Mouse (Mus musculus) hematopoietic stem cell, adult 5-6 weeks (primary cell): ENCODE data around the gene Hmgn2. TPM values are rescaled to one million over a fixed set of nuclear protein-coding genes. Genes with fewer than 3 reads are reported as not detected.
"Not testable (repeated sequence)": the region's sequence is repeated elsewhere in the genome, so short reads cannot be mapped to it uniquely, and the experiment has no call there.

Experiments
- ATAC-seq, 2 experiments: fragments of 125-278 bp in 1 of 2; replicated peaks in 1 of 2; 2 replicates each; pipeline ENCODE4 v1.8.0; 2016 to 2017; ENCODE audit warnings: inconsistent platforms in 2 of 2, mild to moderate bottlenecking in 2 of 2, moderate number of reproducible peaks in 2 of 2, low read depth in 1 of 2, moderate TSS enrichment in 1 of 2; ENCODE audit not compliant: low FRiP score in 2 of 2, poor library complexity in 2 of 2, severe bottlenecking in 2 of 2, insufficient read depth in 1 of 2, low TSS enrichment in 1 of 2
- total RNA-seq: library from RNA; stranded (forward); fragments of 172-1452, 232-1000 nt; gene quantifications from 2 replicates; pipeline ENCODE4 v1.2.3, GENCODE M21; 2017

The Hmgn2 gene
- total RNA-seq, 1 experiment from 2014 or later, result 631 TPM

DNA sequence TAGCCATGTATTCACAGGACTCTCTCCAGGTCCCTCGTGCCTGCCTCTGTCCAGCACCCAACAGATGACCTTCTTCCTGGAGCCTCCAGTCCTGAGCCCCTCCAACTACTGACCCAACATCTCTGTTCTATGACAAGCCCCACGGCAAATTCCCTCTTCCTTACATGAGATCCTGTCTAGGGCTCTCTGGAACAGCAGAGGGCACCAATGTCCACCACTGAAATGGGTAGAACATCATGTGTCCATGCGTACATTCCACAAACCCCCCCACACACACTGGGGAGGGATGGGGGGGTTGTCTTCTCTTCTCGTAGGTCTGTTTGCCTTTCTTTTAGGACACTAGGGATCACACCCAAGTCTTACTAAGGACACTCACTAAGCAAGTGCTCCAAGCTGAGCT is 21.6 kb upstream of the Hmgn2 start:
- no peak for ATAC-seq

DNA sequence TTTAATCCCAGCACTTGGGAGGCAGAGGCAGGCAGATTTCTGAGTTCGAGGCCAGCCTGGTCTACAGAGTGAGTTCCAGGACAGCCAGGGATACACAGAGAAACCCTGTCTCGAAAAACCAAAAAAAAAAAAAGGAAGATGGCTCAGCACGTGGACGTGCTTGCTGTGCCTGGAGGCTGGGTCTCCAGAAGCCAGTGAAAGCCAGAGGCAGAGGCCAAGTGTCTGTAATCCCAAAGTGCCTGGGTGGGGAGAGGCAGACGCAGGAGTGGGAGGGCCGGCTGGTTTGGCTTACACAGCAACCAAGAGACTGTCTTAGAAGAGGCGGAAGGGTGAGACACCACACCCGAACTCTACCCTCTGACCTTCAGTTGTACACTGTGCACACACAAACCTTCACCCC is 19.8 kb upstream of the Hmgn2 start:
- not testable (repeated sequence) for ATAC-seq

DNA sequence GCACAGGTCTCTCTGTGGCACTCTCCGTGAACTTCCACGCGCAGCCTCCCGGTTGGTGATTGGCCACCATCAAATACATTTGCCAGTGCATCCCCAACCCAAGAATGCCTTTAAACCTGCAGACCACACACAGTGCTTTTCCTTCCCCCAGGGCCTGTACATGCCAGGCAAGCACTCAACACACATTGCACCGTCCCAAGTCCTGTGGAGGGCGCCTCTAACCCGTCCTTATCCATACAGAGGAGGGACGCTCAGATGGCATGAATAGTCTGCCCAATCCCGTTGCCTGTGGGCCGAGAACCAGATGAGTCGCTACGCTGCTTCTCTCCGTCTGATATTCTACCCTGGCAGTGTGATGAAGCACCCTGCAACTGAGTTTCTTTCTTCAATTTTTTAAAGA is 14.5 kb upstream of the Hmgn2 start:
- ATAC-seq, result no peak

DNA sequence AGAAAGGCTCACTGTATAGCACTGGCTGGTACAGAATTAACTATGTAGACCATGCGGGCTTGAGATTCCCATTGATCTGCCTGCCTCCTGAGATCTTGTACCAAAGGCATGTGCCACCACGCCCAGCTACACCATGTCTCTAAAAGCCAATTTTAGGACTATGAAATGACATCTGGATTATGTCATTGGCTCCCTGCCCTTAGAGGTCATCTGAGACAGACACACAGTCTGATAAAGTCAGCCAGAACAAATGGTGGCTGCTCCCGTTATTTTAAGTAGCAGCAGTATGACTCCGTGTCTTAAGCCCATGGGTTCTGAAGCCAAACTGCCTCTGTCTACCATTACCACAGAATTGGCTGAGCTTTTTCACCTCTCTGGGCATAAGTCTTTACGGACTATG is 12.0 kb upstream of the Hmgn2 start:
- no peak for ATAC-seq

DNA sequence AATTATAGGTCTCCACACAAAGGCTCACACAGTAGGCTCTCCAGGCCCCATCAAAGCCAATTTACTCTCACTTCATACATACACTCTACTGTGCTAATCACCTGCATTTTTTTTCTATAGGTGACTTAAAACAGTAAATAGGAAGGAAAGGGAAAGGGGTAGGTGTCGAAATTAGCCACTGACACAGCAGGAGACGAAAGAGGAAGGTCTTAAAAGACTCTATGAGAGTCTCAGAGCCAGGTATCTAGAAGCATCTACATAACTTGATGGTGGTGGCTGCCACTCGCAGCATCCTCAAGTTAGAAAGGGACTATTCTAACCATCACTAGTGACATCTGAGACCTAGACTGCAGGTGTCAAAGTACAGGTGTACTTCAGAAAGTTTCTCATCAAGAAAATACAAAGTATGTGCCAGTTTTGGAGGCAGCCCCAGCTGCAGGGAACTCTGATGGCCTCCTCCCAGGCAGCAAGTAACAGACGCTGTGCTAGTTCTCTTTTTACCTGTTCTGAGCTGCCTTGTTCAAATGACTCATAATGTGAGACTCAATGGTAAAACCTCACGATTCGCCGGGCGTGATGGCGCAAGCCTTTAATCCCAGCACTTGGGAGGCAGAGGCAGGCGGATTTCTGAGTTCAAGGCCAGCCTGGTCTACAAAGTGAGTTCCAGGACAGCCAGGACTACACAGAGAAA is 9.7 kb upstream of the Hmgn2 start:
- ATAC-seq, result no peak

DNA sequence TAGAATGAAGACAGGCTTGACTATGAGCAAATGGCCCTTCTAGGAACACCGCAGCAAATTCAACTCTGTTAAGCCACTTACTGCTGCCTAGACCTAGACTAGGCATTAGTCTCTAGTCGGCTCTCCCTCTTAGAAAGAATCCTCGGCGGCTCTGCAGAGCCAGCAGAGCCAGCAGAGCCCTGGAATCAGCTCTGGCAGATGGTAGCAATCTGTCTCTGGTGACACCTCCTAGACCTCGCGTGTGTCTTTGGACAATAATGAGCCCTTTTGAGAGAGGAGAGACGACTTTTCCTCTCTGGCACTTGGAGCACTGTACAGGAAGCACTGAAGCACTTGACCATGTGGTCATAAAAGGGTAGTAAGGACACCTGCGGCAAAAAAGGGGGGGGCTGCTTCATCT is 3.3 kb upstream of the Hmgn2 start:
- ATAC-seq, result no peak

DNA sequence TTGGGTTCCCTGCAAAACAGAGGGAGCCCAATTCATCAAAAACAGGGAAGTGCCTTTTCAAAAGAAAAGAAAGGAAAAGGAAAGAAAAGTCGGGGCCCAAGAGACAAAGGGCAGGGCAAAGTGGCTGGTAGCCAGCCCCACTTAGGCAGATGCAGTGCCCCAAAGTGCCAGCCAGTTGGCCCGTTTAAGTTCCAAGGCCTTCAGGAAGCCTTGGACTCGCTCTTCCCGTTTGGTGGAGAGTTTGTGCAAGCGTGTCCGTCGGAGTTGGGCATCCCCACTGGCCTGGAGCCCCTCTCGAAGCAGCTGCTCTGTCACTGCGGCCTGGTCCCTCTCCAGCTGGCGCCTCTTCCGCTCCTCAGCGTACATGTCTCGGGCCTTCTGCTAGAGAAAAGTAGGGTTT is 2.4 kb upstream of the Hmgn2 start:
- ATAC-seq, result no peak

DNA sequence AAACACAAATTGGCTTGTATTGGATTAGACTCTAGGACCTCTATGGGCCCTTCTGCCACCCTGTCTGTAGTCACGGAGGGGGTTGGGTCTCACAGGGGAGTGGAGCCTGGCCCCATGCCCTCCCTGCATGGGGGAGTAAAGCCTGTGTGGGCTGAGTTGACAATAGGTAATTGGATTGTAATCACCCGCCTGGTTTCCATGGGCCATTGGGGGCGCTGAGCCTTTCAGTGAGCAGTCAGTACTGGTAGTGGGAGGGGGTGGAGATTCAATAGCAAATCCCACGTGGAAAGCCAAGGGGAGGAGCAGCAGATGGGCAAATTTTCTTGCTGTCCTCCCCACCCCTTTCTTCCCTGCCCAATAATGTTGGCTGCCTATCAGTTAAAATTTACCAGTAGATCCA is 1.7 kb upstream of the Hmgn2 start:
- ATAC-seq, result no peak

DNA sequence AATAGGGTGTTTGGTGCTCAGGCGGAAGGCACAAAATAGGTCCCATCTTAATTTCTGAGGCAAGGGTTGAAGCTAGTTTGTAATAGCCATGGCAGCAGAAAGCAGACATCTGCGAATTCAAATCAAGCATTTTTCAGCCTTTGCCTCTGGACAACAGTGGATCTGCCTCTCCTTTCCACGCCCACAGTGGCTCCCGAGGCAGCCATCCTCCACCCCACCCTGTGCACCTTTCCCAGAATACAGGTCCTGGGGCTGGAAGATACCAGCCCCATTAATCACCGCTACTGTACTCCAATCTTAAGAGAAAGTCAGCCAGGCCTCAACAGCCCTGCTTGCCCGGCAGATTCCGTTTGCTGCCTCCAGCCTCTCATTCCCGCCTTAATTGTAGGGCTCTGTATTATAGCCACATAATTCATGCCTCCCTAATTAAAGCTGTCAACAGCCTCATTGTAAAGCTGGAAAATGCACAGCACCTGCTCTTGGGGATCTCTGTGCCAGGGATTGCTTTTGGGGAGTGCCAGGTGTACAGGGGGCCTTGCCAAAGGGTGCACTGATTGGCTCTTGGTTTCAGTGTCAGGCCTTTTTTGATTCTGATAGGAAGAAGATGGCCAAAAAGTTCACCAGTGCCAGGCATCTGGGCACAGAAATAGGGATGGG is 792 bp upstream of the Hmgn2 start:
- no peak for ATAC-seq

DNA sequence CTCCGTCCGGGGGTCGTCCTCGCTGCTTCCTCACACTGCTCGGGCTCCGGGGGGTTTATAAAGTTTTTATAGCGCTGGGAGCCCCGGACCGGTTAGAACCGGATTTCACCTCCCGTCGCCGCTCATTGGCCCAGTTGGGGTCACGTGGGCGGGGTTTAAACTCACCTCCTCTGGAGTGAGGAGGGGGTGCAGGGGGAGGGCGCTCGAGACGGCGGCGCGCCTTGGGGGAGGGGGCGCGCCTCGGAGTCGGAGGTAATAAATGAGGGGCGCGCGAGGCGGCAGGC is 642 bp downstream of the Hmgn2 start:
- ATAC-seq, result no peak; a peak in 4 of 4 replicates

DNA sequence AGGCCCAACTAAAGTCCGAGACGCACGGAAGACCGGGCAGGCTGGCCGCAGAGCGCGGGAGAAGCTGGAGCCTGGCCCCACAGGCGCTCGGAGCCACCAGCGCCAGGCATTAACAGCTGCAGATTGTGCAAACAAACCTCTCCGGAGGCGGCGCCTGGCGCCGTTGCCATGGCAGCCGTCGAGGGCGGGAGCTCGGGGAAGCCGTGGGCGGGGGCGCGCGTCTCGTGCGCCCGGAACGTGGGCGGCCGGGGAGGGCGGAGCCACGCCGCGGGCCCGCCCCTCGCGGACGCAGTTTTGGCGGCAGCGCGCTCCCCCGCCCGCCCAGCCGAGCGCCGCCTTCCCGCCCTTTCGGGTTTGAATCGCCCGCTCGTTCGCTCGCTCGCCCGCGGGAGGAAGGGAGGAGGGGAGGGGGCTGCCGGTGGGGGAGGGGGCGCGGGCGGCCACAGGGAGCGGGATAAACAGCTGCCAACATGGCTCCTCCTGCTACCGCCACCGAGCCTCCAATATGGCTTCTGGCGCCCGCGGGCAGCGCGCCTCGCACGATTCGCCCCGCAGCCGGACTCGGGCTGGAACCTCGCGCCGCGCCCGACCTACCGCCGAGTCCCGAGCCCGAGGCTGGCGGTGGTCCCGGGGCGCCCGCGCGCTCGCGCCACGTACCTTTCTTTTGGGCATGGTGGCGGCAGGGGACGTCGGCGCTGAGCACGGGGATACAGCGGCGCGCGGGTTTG is 1.1 kb downstream of the Hmgn2 start:
- peak; percentile 43 to 74 for ATAC-seq

DNA sequence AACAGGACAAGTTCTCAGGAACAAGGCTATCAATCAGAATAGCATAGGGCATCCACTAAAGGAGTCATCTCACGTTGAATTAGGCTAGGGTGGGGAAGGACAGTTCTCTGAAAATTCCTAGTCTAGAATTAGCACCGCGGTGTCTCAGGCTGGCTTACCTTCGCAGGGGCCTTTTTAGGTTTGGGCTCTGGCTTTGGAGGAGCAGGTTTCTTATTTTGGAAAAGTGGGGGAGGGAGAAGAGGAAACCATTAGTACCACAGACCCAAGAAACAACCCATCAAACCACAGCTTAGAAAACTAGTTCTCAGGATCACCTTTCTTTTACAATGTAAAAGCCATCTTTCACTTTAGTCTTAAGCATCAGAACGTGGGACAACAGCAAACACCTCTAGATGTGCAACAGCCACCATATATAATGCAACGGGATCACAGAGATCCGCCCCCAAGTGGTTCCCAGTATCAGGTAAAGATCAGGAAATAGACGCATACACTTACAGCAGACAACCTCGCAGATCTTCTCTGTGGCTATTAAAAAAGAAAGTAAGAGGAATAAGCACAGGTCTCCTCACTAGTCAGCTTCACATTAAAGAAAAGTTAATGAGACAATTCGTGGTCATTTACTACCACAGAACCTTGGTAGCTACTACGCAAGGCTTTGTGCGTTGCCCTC is 2.0 kb downstream of the Hmgn2 start:
- ATAC-seq, result no peak

DNA sequence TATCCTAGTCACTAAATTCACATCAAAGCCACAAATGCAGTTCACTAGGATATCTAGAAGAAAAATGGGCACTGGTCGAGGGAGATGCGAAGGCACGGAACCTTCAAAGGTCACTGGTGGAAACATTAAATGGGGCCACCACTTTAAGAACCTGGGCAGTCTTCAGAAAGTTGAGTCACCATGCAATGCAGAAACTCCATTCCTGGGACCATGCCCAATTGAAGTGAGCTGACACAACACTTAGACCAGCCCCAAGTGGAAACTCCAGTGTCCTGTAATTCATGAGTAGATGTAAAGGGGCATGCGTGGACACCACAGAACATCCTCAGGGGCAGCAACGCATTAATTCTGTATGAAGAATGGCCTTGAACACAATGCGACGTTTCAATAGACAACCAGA is 5.9 kb downstream of the Hmgn2 start:
- no peak for ATAC-seq

DNA sequence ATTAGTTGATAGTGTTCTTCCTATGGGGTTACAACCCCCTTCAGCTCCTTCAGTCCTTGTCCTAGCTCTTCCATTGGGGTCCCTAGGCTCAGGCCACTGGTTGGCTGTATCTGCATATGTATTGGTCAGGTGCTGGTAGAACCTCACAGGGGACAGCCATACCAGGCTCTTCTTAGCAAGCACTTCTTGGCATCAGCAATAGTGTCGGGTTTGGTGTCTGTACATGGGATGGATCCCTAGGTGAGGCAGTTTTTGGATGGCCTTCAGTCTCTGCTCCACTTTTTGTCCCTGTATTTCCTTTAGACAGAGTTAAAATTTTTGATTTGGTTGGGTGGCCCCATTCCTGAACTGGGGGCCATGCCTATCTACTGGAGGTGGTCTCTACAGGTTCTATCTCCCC is 9.6 kb downstream of the Hmgn2 start:
- no peak for ATAC-seq

DNA sequence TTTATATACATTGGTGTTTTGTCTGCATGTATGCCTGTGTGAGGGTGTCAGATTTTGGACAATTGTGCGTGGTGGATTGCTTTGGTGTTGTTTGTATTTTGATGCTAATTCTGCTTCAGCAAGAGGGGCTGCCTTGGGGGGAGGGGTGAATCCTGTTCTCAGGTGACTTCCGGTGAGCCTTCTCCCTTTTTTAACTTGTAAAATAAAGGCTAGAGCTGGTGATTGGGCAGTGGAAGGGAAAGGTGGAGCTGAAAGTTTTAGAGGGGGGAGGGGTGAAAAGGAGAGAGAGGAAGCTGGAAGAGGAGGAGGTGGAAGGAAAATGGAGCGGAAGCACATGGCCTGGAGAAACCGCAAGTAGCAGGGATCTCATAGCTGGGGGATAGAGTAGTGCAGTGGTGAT is 12.1 kb downstream of the Hmgn2 start:
- ATAC-seq, result no peak

DNA sequence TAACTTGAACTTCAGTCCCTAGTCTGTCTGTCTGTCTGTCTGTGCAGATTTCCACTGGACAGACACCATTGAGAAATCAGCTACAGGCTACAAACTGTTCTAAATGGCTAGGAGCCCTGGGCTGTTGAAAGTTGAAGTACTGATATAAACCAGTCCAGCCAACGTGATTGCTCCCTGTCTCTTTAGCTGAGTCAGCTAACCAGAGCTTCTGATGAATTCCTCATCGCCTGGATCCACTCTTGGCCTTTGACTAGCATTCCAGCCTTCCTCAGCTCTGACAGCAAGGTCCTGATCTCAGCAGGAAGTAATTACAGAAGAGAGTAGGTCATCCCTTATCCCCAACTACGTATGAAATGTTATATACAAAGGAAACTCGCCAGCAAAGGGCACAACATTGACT is 21.7 kb downstream of the Hmgn2 start:
- ATAC-seq, result no peak

DNA sequence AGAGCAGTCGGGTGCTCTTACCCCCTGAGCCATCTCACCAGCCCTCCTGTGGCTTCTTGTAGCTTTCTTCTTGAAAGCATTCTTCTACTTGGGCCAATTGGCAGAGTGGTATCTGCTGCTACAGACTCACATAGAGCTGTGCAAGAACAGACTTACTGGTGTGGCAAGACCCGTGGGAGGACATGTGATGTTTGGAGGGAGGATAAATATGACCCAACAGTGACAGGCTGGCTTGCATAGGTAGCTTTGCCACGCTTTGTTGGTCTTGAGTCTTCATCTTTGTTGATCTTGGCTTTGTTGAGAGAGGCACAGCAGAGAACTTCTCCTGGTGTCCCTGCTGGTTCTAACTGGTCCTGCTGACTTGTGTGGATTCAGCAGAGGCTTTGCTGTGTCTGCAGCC is 24.7 kb downstream of the Hmgn2 start:
- no peak for ATAC-seq

DNA sequence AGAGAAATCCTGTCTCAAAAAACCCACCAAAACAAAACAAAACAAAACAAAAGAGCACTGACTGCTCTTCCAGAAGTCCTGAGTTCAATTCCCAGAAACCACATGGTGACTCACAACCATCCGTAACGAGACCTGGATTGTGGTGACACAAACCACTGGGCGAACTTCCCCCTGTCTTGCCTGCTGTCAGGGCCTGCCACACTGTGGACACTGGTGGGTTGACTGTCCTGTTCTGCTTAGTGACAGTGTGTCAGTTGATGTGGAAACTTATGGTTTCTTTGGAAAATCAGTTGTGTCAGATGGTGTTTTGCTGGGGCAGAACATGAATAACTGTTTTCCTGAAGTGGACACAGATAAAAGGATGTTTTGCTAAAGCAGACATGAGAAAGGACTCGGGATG is 25.8 kb downstream of the Hmgn2 start:
- peak in 1 of 2 experiments; percentile 53; a peak in 1 of 4 replicates for ATAC-seq
